Mouse (Mus musculus) thymus, adult 2 months (tissue): ENCODE results near the gene Lbx2. TPM values are rescaled to one million over a fixed set of nuclear protein-coding genes. Genes with fewer than 3 reads are reported as not detected.

ENCODE experiments used
- DNase-seq: peaks from one replicate; pipeline ENCODE4 v3.0.0; 2021
- H3K27ac ChIP-seq: fragments of 200-500 bp; 2 replicates; pipeline ENCODE4 v1.5.1; 2012; ENCODE audit warnings: low read length, control low read depth; ENCODE audit not compliant: control insufficient read depth, insufficient read depth
- H3K27me3 ChIP-seq: fragments of 200-500 bp; 2 replicates; pipeline ENCODE4 v1.6.1; 2012; ENCODE audit warnings: mild to moderate bottlenecking, low read length, moderate library complexity, mixed read lengths; ENCODE audit not compliant: control insufficient read depth, insufficient read depth
- H3K36me3 ChIP-seq: fragments of 200-500 bp; 2 replicates; pipeline ENCODE4 v1.6.1; 2012; ENCODE audit warnings: mild to moderate bottlenecking, low read length, moderate library complexity; ENCODE audit not compliant: control insufficient read depth, insufficient read depth
- H3K4me1 ChIP-seq: fragments of 200-500 bp; replicated peaks from 2 replicates; pipeline ENCODE4 v1.6.1; 2012; ENCODE audit warnings: low read length; ENCODE audit not compliant: control insufficient read depth, insufficient read depth
- H3K4me3 ChIP-seq: fragments of 200-500 bp; 2 replicates; pipeline ENCODE4 v1.5.1; 2012; ENCODE audit warnings: mild to moderate bottlenecking, low read length, control low read depth, moderate library complexity; ENCODE audit not compliant: control insufficient read depth, insufficient read depth
- CTCF ChIP-seq: fragments of 200-500 bp; IDR thresholded peaks from 2 replicates; pipeline ENCODE4 v1.5.1; 2012; ENCODE audit warnings: mild to moderate bottlenecking, control low read depth, low read length, moderate library complexity, borderline replicate concordance; ENCODE audit not compliant: control insufficient read depth, poor library complexity, insufficient read depth; ENCODE audit errors: extremely low read depth
- POLR2A ChIP-seq: fragments of 200-500 bp; IDR thresholded peaks from 2 replicates; pipeline ENCODE4 v1.6.1; 2012; ENCODE audit warnings: mild to moderate bottlenecking, low read length, control low read depth, moderate library complexity; ENCODE audit not compliant: control insufficient read depth, poor library complexity, insufficient read depth; ENCODE audit errors: extremely low read depth
- WGBS: fragments of 180-500 bp; shearing (Covaris S2); methylation state at CpG from one replicate; pipeline ENCODE4 v1.1.7; 2018; 5-methylcytosine and 5-hydroxymethylcytosine counted together
- polyA plus RNA-seq: library from polyadenylated mRNA; depleted of rRNA; stranded (reverse); fragments of >200 nt; gene quantifications from 2 replicates; pipeline ENCODE4 v1.2.3, GENCODE M21; 2012; rRNA removed

Gene Lbx2
- polyA plus RNA-seq, result 2.1 and 2.6 TPM in 2 replicates

- DNase-seq, result no peak
- Histone ChIP-seq H3K4me1 (0 out of 2 replicates have a peak, but pooled peaks cover 4% of the 10 kb centered on the region), H3K4me3 (no peak within 1 kb of the TSS), H3K36me3 (no peaks in the 10 kb centered on the region), H3K27ac (no peak within 1 kb of the TSS), H3K27me3 (peaks cover 19% of the 10 kb centered on the region)
- WGBS, result 4% methylated on average over 42 of the region's 42 CpGs
- TF ChIP-seq CTCF (no peak), POLR2A (no peak)
Observed at GRCm38 (mm10) chr6:83086121-83087035, at the start of gene Lbx2. TSS of gene Lbx2 (plus strand) at chr6:83086367.

- Histone ChIP-seq H3K36me3 (no peaks in the 10 kb centered on the region), H3K27me3 (no peaks in the 10 kb centered on the region), H3K4me3 (no peak overlapping the region), H3K4me1 (peaks cover 16% of the 10 kb centered on the region), H3K27ac (no peak overlapping the region)
- 95% methylated on average over 8 of the region's 8 CpGs for WGBS
- no peak for DNase-seq
- TF ChIP-seq CTCF (no peak), POLR2A (no peak)
Observed at GRCm38 (mm10) chr6:83037188-83037587, 49.0 kb upstream of the Lbx2 start.

GRCm38 (mm10) chr6:83038496-83039012 lies 47.6 kb upstream of the Lbx2 start:
- H3K4me3 ChIP-seq, result peak overlapping the region; percentile 51
- DNase-seq, result peak; percentile 93
- no peaks in the 10 kb centered on the region for H3K27me3 ChIP-seq
- WGBS, result 28% methylated on average over 24 of the region's 24 CpGs
- peaks cover 10% of the 10 kb centered on the region for H3K4me1 ChIP-seq
- H3K27ac ChIP-seq, result no peak overlapping the region
- TF ChIP-seq POLR2A (peak; percentile 39; the same call in 1 of the 2 replicates), CTCF (no peak)
- H3K36me3 ChIP-seq, result no peaks in the 10 kb centered on the region

- DNase-seq, result no peak
- H3K4me3 ChIP-seq, result no peak overlapping the region
- no peaks in the 10 kb centered on the region for H3K27me3 ChIP-seq
- H3K27ac ChIP-seq, result no peak overlapping the region
- H3K36me3 ChIP-seq, result no peaks in the 10 kb centered on the region
- peaks cover 6% of the 10 kb centered on the region for H3K4me1 ChIP-seq
- WGBS, result 95% methylated on average over 5 of the region's 5 CpGs
- TF ChIP-seq POLR2A (no peak), CTCF (no peak)
Observed at GRCm38 (mm10) chr6:83040601-83041000, 45.6 kb upstream of the Lbx2 start.

GRCm38 (mm10) chr6:83043561-83043960 lies 42.6 kb upstream of the Lbx2 start:
- TF ChIP-seq CTCF, result no peak
- TF ChIP-seq POLR2A, result no peak
- H3K27me3 ChIP-seq, result no peaks in the 10 kb centered on the region
- no peak for DNase-seq
- H3K4me1 ChIP-seq, result peaks cover 2% of the 10 kb centered on the region; the same call in 1 of the 2 replicates
- H3K27ac ChIP-seq, result no peak overlapping the region
- WGBS, result 94% methylated on average over 6 of the region's 6 CpGs
- H3K36me3 ChIP-seq, result no peaks in the 10 kb centered on the region
- no peak overlapping the region for H3K4me3 ChIP-seq

- no peak for DNase-seq
- Histone ChIP-seq H3K4me3 (no peak overlapping the region), H3K27ac (no peak overlapping the region), H3K4me1 (no peaks in the 10 kb centered on the region), H3K36me3 (no peaks in the 10 kb centered on the region), H3K27me3 (no peaks in the 10 kb centered on the region)
- WGBS, result 91% methylated on average over 5 of the region's 5 CpGs
- TF ChIP-seq CTCF (no peak), POLR2A (no peak)
Observed at GRCm38 (mm10) chr6:83043993-83044392, 42.2 kb upstream of the Lbx2 start.
